Mouse (Mus musculus) spleen, postnatal 36 days (tissue): ENCODE data around the gene Unc45a.

Experiments
- DNase-seq, 2 experiments: peaks; one replicate each; pipeline ENCODE4 v3.0.0; 2022; ENCODE audit warnings: low spot score in 2 of 2, mixed read lengths in 1 of 2

The Unc45a gene

GRCm38 (mm10) chr7:80368009-80368408 lies 27.2 kb upstream of the Unc45a start:
- no peak for DNase-seq

- no peak for DNase-seq
Measured at GRCm38 (mm10) chr7:80367232-80367631, 26.4 kb upstream of the Unc45a start.

- no peak for DNase-seq
Measured at GRCm38 (mm10) chr7:80365759-80366158, 25.0 kb upstream of the Unc45a start.

GRCm38 (mm10) chr7:80360435-80360834 lies 19.6 kb upstream of the Unc45a start:
- no peak for DNase-seq

- no peak for DNase-seq
Measured at GRCm38 (mm10) chr7:80358039-80358438, 17.2 kb upstream of the Unc45a start.

- DNase-seq, result no peak
Measured at GRCm38 (mm10) chr7:80357156-80357555, 16.4 kb upstream of the Unc45a start.

- DNase-seq, result no peak
Measured at GRCm38 (mm10) chr7:80356351-80356750, 15.5 kb upstream of the Unc45a start.

- no peak for DNase-seq
Measured at GRCm38 (mm10) chr7:80352920-80353319, 12.1 kb upstream of the Unc45a start.

GRCm38 (mm10) chr7:80350808-80351207 lies 10.0 kb upstream of the Unc45a start:
- no peak for DNase-seq

- DNase-seq, result no peak
Measured at GRCm38 (mm10) chr7:80347670-80348586, 7.1 kb upstream of the Unc45a start.

GRCm38 (mm10) chr7:80346830-80347229 lies 6.0 kb upstream of the Unc45a start:
- no peak for DNase-seq

- DNase-seq, result no peak
Measured at GRCm38 (mm10) chr7:80346173-80346572, 5.4 kb upstream of the Unc45a start.

GRCm38 (mm10) chr7:80343270-80344018 lies 2.6 kb upstream of the Unc45a start:
- DNase-seq, result no peak

GRCm38 (mm10) chr7:80342858-80343257 lies 2.1 kb upstream of the Unc45a start, which contains the start of gene Hddc3:
Hddc3 (plus strand) TSS chr7:80343104.
- peak; percentile 88 to 93 for DNase-seq

GRCm38 (mm10) chr7:80341793-80342192 lies 988 bp upstream of the Unc45a start:
- no peak for DNase-seq

GRCm38 (mm10) chr7:80339793-80340628 lies 794 bp downstream of the Unc45a start:
- peak; percentile 98 to 99 for DNase-seq

GRCm38 (mm10) chr7:80339371-80339770 lies 1.4 kb downstream of the Unc45a start:
- peak in 1 of 2 experiments; percentile 26 for DNase-seq

- no peak for DNase-seq
Measured at GRCm38 (mm10) chr7:80336932-80337331, 3.9 kb downstream of the Unc45a start.

- DNase-seq, result no peak
Measured at GRCm38 (mm10) chr7:80334848-80335247, 6.0 kb downstream of the Unc45a start.

GRCm38 (mm10) chr7:80331433-80331832 lies 9.4 kb downstream of the Unc45a start:
- no peak for DNase-seq

GRCm38 (mm10) chr7:80330278-80330677 lies 10.5 kb downstream of the Unc45a start:
- DNase-seq, result no peak

GRCm38 (mm10) chr7:80326076-80326475 lies 14.7 kb downstream of the Unc45a start:
- no peak for DNase-seq
